Mouse (Mus musculus): ENCODE results near the gene Hyal3.

Gene Hyal3

GRCm38 (mm10) chr9:107634406-107635278, 54.0 kb downstream of the Hyal3 start:
- DNase-seq (ENCODE audit: low spot score in 2 of 2): no peak

GRCm38 (mm10) chr9:107635279-107636028, 54.8 kb downstream of the Hyal3 start, which contains the start of gene Gnai2:
Gnai2 (minus strand) TSS chr9:107635367.
- DNase-seq (ENCODE audit: low spot score in 2 of 2): peak; percentile 88 to 96

Measured in left cerebral cortex, adult 9 months (tissue).